Mouse (Mus musculus): ENCODE data around the gene Slc27a1. TPM values are rescaled to one million over a fixed set of nuclear protein-coding genes. Genes with fewer than 3 reads are reported as not detected.

The Slc27a1 gene
- polyA plus RNA-seq, 1 experiment from 2014 or later: 50.5 TPM

DNA sequence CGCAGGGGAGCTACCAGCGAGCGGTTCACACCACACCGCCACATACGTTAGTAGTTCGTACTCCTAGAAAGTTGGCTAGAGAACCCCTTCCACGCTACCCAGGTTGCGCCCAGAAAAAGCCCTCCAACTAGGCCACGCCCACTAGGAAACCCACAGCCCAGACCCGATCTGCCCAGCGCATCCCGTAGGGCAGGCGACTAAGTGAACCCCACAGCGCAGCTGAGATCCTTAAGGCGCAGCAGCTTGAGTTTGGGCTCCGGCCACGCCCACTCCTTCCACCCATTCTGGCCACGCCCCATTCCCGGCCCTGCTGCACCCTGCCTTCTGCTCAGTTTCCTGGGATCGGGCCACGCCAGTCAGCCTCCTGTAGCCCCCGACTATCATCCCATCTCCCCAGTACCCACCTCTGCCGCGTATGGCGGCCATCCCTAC, 61.1 kb downstream of the Slc27a1 start:
- Histone ChIP-seq H3K9ac (ENCODE audit: low read depth, low read length) (no peak overlapping the region), H3K36me3 (ENCODE audit: insufficient read depth, low read length) (peaks cover 8% of the 10 kb centered on the region; the same call in 1 of the 2 replicates), H3K4me3 (replicated peaks; ENCODE audit: low read depth, low read length) (peak overlapping the region; percentile 47), H3K27ac (peak overlapping the region; percentile 57; the same call in 1 of the 2 replicates), H3K9me3 (replicated peaks; ENCODE audit: low read length) (no peaks in the 10 kb centered on the region), H3K27me3 (ENCODE audit: insufficient read depth, low read length) (no peaks in the 10 kb centered on the region), H3K4me2 (ENCODE audit: low read length) (peak overlapping the region; percentile 90), H3K4me1 (replicated peaks; ENCODE audit: insufficient read depth, low read length) (peaks cover 25% of the 10 kb centered on the region)
- ATAC-seq (replicated peaks; ENCODE audit: low FRiP score, low read depth) (peak; percentile 22; the same call in 1 of the 2 replicates), DNase-seq (ENCODE audit: low spot score) (peak; percentile 56)
- TF ChIP-seq CTCF (IDR thresholded peaks at IDR 0.05; ENCODE audit: low read depth): no peak
- WGBS: 3% methylated on average over 25 of the region's 25 CpGs

DNA sequence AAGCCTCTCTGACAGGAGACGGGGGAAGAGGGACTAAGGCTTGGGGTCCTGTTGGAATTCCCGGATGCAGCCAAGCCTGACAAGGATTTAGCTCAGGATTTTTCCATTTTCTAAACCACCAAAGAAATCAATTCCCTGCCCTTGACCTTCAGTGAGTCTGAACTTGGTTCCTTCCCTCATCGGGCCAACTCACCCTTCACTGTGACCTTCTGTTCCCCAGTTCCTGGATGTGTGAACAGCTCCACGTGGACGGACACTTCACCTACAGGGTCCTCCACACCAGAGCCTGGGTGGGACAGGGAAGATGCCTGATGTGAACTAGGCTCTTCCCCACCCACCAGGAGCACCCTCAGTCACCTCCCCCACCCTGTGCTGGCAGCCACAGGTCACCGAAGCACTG, 62.1 kb downstream of the Slc27a1 start:
- Histone ChIP-seq H3K4me3 (replicated peaks; ENCODE audit: low read depth, low read length) (no peak overlapping the region), H3K36me3 (ENCODE audit: insufficient read depth, low read length) (peaks cover 7% of the 10 kb centered on the region; the same call in 1 of the 2 replicates), H3K9me3 (replicated peaks; ENCODE audit: low read length) (no peaks in the 10 kb centered on the region), H3K4me1 (replicated peaks; ENCODE audit: insufficient read depth, low read length) (peaks cover 25% of the 10 kb centered on the region), H3K9ac (ENCODE audit: low read depth, low read length) (no peak overlapping the region), H3K4me2 (ENCODE audit: low read length) (no peak overlapping the region), H3K27ac (no peak overlapping the region), H3K27me3 (ENCODE audit: insufficient read depth, low read length) (no peaks in the 10 kb centered on the region)
- WGBS: 72% methylated on average over 6 of the region's 6 CpGs
- ATAC-seq (replicated peaks; ENCODE audit: low FRiP score, low read depth) (no peak), DNase-seq (ENCODE audit: low spot score) (no peak)
- TF ChIP-seq CTCF (IDR thresholded peaks at IDR 0.05; ENCODE audit: low read depth): no peak

DNA sequence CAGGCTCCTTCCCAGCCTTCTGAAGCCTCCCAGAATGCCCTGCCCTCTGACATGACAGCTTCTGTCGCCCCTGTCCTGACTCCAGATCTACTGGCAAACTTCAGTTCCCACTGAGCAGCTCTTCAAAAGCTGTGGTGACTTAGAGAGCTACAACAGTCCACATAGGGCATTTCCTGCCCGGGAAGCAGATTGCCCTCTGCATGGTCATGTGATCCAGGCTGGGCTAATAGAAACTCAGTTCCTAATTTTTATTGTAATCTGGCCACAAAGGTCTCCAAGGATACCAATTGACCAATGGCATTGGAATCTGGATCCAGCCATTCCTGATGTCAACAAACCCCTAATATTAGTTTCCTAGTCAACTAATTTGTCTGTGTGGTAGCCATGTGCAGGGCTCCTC, 63.2 kb downstream of the Slc27a1 start:
- H3K4me1 ChIP-seq (replicated peaks; ENCODE audit: insufficient read depth, low read length): peaks cover 25% of the 10 kb centered on the region
- H3K27ac ChIP-seq: no peak overlapping the region
- WGBS: 52% methylated on average over 2 of the region's 2 CpGs
- TF ChIP-seq CTCF (IDR thresholded peaks at IDR 0.05; ENCODE audit: low read depth): no peak
- no peak overlapping the region for H3K4me3 ChIP-seq (replicated peaks; ENCODE audit: low read depth, low read length)
- H3K4me2 ChIP-seq (ENCODE audit: low read length): no peak overlapping the region
- no peaks in the 10 kb centered on the region for H3K27me3 ChIP-seq (ENCODE audit: insufficient read depth, low read length)
- no peaks in the 10 kb centered on the region for H3K9me3 ChIP-seq (replicated peaks; ENCODE audit: low read length)
- no peak overlapping the region for H3K9ac ChIP-seq (ENCODE audit: low read depth, low read length)
- no peak for DNase-seq (ENCODE audit: low spot score)
- no peaks in the 10 kb centered on the region for H3K36me3 ChIP-seq (ENCODE audit: insufficient read depth, low read length)
- ATAC-seq (replicated peaks; ENCODE audit: low FRiP score, low read depth): no peak

DNA sequence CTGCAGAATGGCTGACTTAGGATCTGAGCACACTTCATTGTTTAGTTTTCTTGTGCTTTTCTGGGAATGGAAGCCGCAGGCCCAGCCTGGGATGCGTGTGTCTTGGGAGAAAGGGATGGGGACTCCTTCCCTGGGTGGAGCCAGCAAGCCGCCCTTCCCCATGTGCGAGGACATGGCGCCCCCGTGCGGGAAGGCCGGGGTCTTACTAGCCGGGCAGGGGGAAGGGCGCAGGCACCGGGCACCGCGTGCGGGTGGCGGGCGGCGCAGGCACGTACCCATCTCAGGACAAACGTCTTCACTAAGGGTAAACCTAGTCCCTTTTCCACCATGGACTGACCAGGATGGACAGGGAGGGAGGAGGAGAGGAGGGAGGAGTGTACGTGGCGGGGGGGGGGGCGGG, 64.5 kb downstream of the Slc27a1 start:
- TF ChIP-seq CTCF (IDR thresholded peaks at IDR 0.05; ENCODE audit: low read depth): peak; percentile 56
- H3K9me3 ChIP-seq (replicated peaks; ENCODE audit: low read length): no peaks in the 10 kb centered on the region
- DNase-seq (ENCODE audit: low spot score) (peak; percentile 32), ATAC-seq (replicated peaks; ENCODE audit: low FRiP score, low read depth) (no peak)
- H3K36me3 ChIP-seq (ENCODE audit: insufficient read depth, low read length): no peaks in the 10 kb centered on the region
- no peak overlapping the region; the same call in 1 of the 2 replicates for H3K4me2 ChIP-seq (ENCODE audit: low read length)
- H3K4me1 ChIP-seq (replicated peaks; ENCODE audit: insufficient read depth, low read length): peaks cover 22% of the 10 kb centered on the region
- H3K27ac ChIP-seq: no peak overlapping the region
- H3K9ac ChIP-seq (ENCODE audit: low read depth, low read length): no peak overlapping the region
- no peak overlapping the region for H3K4me3 ChIP-seq (replicated peaks; ENCODE audit: low read depth, low read length)
- 12% methylated on average over 13 of the region's 22 CpGs for WGBS
- H3K27me3 ChIP-seq (ENCODE audit: insufficient read depth, low read length): no peaks in the 10 kb centered on the region

DNA sequence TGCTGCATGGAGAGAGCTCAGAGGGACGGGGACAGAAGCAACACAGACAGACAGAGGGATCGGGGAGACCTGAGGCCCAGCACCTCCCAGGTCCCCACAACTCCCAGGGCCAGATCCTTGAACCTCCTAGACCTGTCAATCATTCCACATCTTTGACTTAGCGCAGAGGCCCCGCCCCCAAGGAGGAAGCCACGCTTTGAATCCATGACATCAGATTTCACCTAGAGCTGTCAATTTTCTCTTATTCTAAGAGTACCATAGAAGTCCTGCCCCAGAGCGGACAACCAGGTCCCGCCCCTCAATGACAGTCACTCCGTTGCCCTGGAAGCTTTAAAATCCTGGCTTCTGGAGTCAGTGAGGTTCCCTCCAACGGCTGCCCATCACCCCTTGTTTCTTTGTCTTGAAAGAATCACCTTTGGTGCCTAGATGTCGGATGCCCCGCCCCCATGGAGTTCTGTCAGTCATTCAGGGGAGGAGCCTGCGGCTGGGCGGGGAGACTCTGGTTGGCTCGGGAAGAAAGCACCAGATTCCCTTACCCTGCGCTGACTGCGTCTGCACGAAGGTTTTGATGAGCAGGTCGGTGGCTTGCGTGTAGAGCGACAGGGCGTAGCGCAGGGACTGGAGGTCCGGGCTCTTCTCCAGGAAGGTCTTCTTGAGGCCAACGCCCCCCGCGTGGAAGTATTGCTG, 65.4 kb downstream of the Slc27a1 start:
- TF ChIP-seq CTCF (IDR thresholded peaks at IDR 0.05; ENCODE audit: low read depth): no peak
- Histone ChIP-seq H3K9ac (ENCODE audit: low read depth, low read length) (no peak overlapping the region), H3K4me3 (replicated peaks; ENCODE audit: low read depth, low read length) (0 out of 2 replicates have a peak overlapping the region, but pooled peaks have one; percentile 1), H3K4me1 (replicated peaks; ENCODE audit: insufficient read depth, low read length) (peaks cover 12% of the 10 kb centered on the region; the same call in 1 of the 2 replicates), H3K36me3 (ENCODE audit: insufficient read depth, low read length) (no peaks in the 10 kb centered on the region), H3K4me2 (ENCODE audit: low read length) (peak overlapping the region; percentile 31), H3K9me3 (replicated peaks; ENCODE audit: low read length) (no peaks in the 10 kb centered on the region), H3K27ac (no peak overlapping the region), H3K27me3 (ENCODE audit: insufficient read depth, low read length) (no peaks in the 10 kb centered on the region)
- WGBS: 3% methylated on average over 26 of the region's 26 CpGs
- ATAC-seq (replicated peaks; ENCODE audit: low FRiP score, low read depth) (no peak), DNase-seq (ENCODE audit: low spot score) (peak; percentile 61)

Small RNA genes within 50 kb of the gene (microRNA-seq; reads per million reads assigned to microRNA genes)
- not detected for gene Mir6769b

Other genes with a start within 250 kb of the Slc27a1 start
- gene Use1, start 202.0 kb upstream of the Slc27a1 start, polyA plus RNA-seq (2015; fragmentation: Nextera tagmentation; extraction: Ambion mirVana): 129 and 140 TPM in 2 replicates
- 8.1 and 8.4 TPM in 2 replicates for gene Ocel1, start 197.6 kb upstream of the Slc27a1 start, polyA plus RNA-seq (2015; fragmentation: Nextera tagmentation; extraction: Ambion mirVana)
- 110 and 138 TPM in 2 replicates for gene Nr2f6, start 186.9 kb upstream of the Slc27a1 start, polyA plus RNA-seq (2015; fragmentation: Nextera tagmentation; extraction: Ambion mirVana)
- gene Ushbp1, start 173.1 kb upstream of the Slc27a1 start, polyA plus RNA-seq (2015; fragmentation: Nextera tagmentation; extraction: Ambion mirVana): 18.8 and 20.4 TPM in 2 replicates
- gene Babam1, start 172.0 kb upstream of the Slc27a1 start, polyA plus RNA-seq (2015; fragmentation: Nextera tagmentation; extraction: Ambion mirVana): 92.3 and 96.4 TPM in 2 replicates
- gene Ankle1, start 162.9 kb upstream of the Slc27a1 start, polyA plus RNA-seq (2015; fragmentation: Nextera tagmentation; extraction: Ambion mirVana): 7.9 and 9.2 TPM in 2 replicates
- gene Abhd8, start 105.2 kb upstream of the Slc27a1 start, polyA plus RNA-seq (2015; fragmentation: Nextera tagmentation; extraction: Ambion mirVana): 35.0 and 38.3 TPM in 2 replicates
- gene Mrpl34, start 103.9 kb upstream of the Slc27a1 start, polyA plus RNA-seq (2015; fragmentation: Nextera tagmentation; extraction: Ambion mirVana): 242 and 245 TPM in 2 replicates
- 88.0 and 93.7 TPM in 2 replicates for gene Dda1, start 99.7 kb upstream of the Slc27a1 start, polyA plus RNA-seq (2015; fragmentation: Nextera tagmentation; extraction: Ambion mirVana)
- 0.84 and 1.4 TPM in 2 replicates for gene Ano8, start 82.9 kb upstream of the Slc27a1 start, polyA plus RNA-seq (2015; fragmentation: Nextera tagmentation; extraction: Ambion mirVana)
- 14.5 and 14.6 TPM in 2 replicates for gene Gtpbp3, start 80.8 kb upstream of the Slc27a1 start, polyA plus RNA-seq (2015; fragmentation: Nextera tagmentation; extraction: Ambion mirVana)
- 182 and 208 TPM in 2 replicates for gene Plvap, start 57.1 kb upstream of the Slc27a1 start, polyA plus RNA-seq (2015; fragmentation: Nextera tagmentation; extraction: Ambion mirVana)
- 0.19 and 0.20 TPM in 2 replicates for gene Ccdc194, start 43.2 kb upstream of the Slc27a1 start, polyA plus RNA-seq (2015; fragmentation: Nextera tagmentation; extraction: Ambion mirVana)
- gene Bst2, start 31.4 kb upstream of the Slc27a1 start, polyA plus RNA-seq (2015; fragmentation: Nextera tagmentation; extraction: Ambion mirVana): 106 and 124 TPM in 2 replicates
- gene Mvb12a, start 26.0 kb upstream of the Slc27a1 start, polyA plus RNA-seq (2015; fragmentation: Nextera tagmentation; extraction: Ambion mirVana): 129 and 131 TPM in 2 replicates
- 17.1 and 19.1 TPM in 2 replicates for gene Tmem221, start 10.0 kb upstream of the Slc27a1 start, polyA plus RNA-seq (2015; fragmentation: Nextera tagmentation; extraction: Ambion mirVana)
- 0.13 and 0.20 TPM in 2 replicates for gene Nxnl1, start 2.3 kb upstream of the Slc27a1 start, polyA plus RNA-seq (2015; fragmentation: Nextera tagmentation; extraction: Ambion mirVana)
- gene Pgls, start 23.3 kb downstream of the Slc27a1 start, polyA plus RNA-seq (2015; fragmentation: Nextera tagmentation; extraction: Ambion mirVana): 279 and 296 TPM in 2 replicates
- gene Fam129c, start 28.8 kb downstream of the Slc27a1 start, polyA plus RNA-seq (2015; fragmentation: Nextera tagmentation; extraction: Ambion mirVana): 2.5 and 2.8 TPM in 2 replicates
- 64.1 and 66.2 TPM in 2 replicates for gene Colgalt1, start 42.1 kb downstream of the Slc27a1 start, polyA plus RNA-seq (2015; fragmentation: Nextera tagmentation; extraction: Ambion mirVana)
- 0.50 and 0.60 TPM in 2 replicates for gene Unc13a, start 102.9 kb downstream of the Slc27a1 start, polyA plus RNA-seq (2015; fragmentation: Nextera tagmentation; extraction: Ambion mirVana)
- 5.3 TPM in 2 replicates for gene Jak3, start 107.4 kb downstream of the Slc27a1 start, polyA plus RNA-seq (2015; fragmentation: Nextera tagmentation; extraction: Ambion mirVana)
- 1.3 TPM in 2 replicates for gene Insl3, start 120.3 kb downstream of the Slc27a1 start, polyA plus RNA-seq (2015; fragmentation: Nextera tagmentation; extraction: Ambion mirVana)
- gene B3gnt3, start 132.9 kb downstream of the Slc27a1 start, polyA plus RNA-seq (2015; fragmentation: Nextera tagmentation; extraction: Ambion mirVana): 4.3 TPM in 2 replicates
- gene Fcho1, start 156.8 kb downstream of the Slc27a1 start, polyA plus RNA-seq (2015; fragmentation: Nextera tagmentation; extraction: Ambion mirVana): 3.4 and 4.1 TPM in 2 replicates